Mouse (Mus musculus): ENCODE measurements around the gene Vpreb3.
A peak's percentile ranks its signal among the peaks of the same experiment; 100 is the strongest.

Vpreb3 gene

DNA sequence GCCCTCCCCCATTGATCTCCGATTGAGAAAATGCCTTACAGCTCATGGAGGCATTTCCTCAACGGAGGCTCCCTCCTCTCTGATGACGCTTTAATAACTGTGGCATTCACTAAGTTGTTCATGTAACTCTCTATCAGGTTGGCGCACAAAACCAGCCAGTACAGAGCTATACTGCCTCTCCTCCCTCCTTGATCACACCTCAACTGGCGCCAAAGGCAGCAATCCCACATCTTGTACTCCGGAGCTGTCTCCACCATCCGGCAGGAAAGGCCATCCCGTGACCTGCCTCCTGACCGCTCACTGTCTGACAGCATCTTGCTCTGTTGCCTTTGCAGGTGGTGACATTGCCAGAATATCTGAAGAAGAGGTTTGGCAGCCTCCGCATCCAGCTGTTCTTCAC lies 31.0 kb downstream of the Vpreb3 start:
- DNase-seq (ENCODE audit: low spot score in 2 of 2) = no peak

DNA sequence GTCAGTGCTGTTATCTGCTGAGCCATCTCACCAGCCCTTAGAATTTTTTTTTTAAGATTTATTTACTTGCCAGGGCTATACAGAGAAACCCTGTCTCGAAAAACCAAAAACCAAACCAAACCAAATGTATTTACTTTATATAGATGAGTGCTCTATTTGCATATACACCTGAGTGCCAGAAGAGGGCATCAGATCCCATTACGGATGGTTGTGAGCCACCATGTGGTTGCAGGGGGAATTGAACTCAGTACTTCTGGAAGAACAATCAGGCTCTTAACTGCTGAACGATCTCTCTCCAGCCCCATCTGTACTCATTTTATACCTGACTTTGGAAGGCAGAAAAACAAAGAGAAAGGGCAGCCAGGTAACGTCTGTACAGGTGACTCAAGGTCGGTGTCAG lies 32.4 kb downstream of the Vpreb3 start:
- no peak for DNase-seq (ENCODE audit: low spot score in 2 of 2)

DNA sequence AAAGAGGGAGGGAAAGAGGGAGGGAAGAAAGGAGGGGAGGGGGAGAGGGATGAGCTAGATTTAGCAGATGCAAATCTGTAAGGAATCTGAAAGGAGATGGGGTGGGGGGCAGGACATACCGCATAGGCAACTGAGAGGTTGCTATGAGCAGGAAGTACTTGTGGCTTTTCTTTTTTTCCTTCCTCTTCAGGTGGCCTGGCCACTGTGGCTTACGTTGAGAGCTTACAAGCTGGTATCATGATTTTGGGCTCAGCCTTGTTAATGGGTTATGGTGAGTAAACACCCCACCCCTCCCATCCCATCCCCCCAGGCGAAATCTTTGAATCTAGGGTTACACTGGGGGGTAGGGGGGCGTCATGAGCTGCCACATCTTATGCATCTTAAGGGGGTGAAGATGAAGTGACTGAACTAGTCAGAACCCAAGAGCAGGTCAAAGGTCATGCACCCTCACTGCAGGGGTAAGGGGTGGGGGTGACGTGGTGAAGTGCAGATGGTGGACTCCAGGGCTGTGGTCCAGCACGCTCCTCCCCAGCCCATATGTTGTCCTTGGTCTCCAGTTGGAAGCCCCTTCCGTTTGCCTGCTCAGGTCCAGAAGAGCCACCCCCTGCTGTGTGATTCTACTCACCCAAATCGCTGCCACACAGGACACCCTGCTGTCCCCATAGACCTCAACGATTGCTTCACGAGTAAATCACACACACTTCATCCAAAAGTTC lies 35.4 kb downstream of the Vpreb3 start:
- no peak for DNase-seq (ENCODE audit: low spot score in 2 of 2)

GRCm38 (mm10) chr10:75978835-75979157 lies 35.9 kb downstream of the Vpreb3 start:
- DNase-seq (ENCODE audit: low spot score in 2 of 2) = no peak

GRCm38 (mm10) chr10:75979432-75979831 lies 36.6 kb downstream of the Vpreb3 start:
- no peak for DNase-seq (ENCODE audit: low spot score in 2 of 2)

- DNase-seq (ENCODE audit: low spot score in 2 of 2) = no peak
These were observed 47.7 kb downstream of the Vpreb3 start for GRCm38 (mm10) chr10:75990430-75991042.

DNA sequence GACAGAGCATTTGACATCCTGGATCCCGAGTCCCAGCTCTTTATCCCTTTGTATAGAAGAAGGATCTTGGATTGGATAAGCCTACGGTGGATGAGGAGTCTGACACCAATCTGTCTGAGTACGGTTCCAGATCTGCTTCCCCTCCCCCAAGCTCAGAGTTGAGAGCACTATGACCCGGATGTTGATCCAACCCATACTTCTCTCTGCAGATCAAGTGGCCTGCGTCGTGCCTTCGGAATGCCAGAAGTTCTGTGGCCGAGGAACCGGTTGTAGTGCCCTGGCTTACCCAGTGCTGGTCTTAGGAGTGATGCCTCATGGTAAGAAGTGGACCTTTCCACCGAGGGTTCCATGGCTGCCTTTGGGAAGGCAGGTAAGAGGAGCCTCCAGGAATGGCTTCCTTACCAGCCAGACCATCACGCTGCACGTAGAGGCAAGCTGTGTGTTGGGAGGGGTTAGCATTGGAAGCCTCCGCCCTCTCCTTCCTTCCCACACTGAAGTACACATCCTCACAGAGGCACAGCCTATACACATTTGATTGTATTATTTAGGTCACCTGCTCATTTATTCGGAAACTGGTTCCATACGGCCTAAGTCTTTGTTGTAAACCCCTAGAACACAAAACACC lies 50.9 kb downstream of the Vpreb3 start:
- DNase-seq (ENCODE audit: low spot score in 2 of 2) = no peak

DNA sequence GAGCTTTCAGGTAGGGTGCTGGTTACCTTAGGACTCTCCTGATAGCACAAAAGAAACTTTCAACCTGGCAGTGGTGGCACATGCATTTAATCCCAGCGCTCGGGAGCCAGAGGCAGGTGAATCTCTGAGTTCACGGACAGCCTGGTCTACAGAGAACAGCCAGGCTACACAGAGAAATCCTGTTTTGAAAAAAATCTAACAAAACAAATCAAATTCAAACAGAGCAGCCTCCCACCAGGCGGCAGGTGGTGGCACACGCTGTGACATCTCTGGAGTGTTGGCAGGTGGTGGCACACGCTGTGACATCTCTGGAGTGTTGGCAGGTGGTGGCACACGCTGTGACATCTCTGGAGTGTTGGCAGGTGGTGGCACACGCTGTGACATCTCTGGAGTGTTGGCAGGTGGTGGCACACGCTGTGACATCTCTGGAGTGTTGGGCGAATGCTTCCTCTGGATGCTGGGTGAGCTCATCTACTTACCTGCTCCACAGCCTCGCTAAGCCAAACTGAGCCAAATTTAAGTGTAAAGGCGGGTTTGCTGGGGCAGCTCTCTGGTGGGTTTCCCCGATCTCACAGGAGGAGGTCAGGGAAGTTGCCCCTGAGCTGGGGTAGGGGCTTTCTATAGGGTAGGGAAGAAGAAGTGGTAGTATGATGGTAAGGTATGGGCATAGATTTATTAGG lies 51.8 kb downstream of the Vpreb3 start:
- DNase-seq (ENCODE audit: low spot score in 2 of 2) = peak in 1 of 2 experiments; percentile 5

DNA sequence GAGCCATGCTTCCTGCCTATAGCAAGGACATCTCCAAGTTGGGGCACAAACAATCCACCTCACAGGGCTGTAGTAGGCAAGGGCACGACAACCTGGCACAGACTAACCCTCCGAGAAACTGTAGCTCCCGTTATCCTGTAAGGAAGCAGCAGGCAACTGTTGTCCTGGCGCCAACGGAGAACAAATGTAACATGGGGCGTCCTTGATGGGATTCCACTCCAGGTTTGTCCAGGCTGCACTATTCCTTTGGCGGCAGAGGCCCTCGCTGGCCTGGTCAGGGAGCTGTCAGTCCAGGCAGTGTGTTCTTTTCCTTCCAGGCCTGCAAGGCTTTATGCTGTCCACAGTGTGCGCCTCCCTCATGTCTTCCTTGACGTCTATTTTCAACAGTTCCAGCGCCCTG lies 52.6 kb downstream of the Vpreb3 start:
- no peak for DNase-seq (ENCODE audit: low spot score in 2 of 2)

GRCm38 (mm10) chr10:75996315-75996714 lies 53.5 kb downstream of the Vpreb3 start:
- no peak for DNase-seq (ENCODE audit: low spot score in 2 of 2)

Measured in right cerebral cortex, adult 2 months (tissue).